Mouse (Mus musculus) kidney, adult 11 months (tissue): ENCODE measurements around the gene Aldh1l2.
"Not testable (repeated sequence)": the region's sequence is repeated elsewhere in the genome, so short reads cannot be mapped to it uniquely, and the experiment has no call there.

Source experiments
- DNase-seq: peaks from one replicate; pipeline ENCODE4 v3.0.0; 2022

The Aldh1l2 gene

DNA sequence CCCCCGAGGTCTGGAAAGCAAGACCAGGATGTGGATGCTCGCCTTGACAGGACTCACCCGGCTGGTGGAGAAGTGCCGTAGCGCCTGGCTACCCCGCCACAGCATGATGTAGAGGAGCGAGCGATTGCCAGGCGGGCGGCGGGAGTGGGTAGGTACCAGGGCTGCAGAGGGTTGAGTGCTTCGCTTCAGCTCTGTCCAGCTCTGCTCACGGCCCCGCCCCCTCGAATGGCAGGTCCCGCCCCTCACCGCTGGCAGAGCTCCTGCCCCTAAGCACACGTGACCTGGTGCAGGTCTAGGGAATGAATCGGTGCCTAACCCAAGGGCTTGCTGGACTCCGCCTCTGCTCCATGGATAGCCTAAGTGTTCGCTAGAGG is at the start of gene Aldh1l2:
TSS of gene Aldh1l2 (minus strand) at position 231 of the 374 bp plus-strand sequence.
- peak; percentile 85 for DNase-seq

DNA sequence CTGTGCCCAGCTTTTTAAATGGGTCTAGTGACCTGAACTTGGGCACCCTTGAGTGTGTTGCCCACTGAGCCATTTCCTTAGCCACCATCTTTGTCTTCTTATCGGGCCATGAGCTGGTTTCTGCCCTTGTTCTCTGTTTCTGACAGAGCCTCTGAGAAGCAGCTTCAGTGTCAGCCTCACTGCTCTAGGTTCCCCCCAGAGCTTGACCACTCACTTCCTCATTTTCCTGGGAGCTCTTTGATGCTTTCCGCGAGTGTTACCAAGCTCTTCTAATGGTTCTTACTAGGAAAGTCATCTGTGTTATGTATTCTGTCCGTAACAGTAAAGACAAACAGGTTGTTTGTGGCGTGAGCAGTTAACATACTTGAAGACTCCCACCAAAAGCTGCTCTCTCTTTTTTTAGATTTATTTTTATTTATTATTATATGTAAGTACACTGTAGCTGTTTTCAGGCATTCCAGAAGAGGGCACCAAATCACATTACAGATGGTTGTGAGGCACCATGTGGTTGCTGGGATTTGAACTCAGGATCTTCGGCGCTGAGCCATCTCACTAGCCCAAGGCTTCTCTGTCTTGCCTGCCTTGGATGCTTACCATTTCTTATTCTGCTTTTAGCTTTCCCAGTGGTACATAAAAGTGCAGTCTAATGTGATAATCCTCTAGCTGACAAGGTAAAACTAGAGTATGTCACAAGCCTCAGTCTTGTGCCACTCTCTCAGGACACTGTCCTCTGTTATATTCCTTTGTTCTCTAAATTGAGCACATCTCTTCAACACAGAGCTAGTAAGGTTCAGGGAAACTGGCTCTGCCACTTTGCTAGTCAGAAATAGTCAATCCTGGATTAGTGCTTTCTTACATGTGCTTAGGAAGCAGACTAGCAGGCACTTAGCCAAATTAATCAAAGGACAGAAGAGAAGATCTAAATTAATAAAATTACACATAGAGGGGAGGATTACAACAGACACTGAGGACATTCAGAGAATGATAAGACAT is 31.8 kb upstream of the Aldh1l2 start:
- DNase-seq = no peak

DNA sequence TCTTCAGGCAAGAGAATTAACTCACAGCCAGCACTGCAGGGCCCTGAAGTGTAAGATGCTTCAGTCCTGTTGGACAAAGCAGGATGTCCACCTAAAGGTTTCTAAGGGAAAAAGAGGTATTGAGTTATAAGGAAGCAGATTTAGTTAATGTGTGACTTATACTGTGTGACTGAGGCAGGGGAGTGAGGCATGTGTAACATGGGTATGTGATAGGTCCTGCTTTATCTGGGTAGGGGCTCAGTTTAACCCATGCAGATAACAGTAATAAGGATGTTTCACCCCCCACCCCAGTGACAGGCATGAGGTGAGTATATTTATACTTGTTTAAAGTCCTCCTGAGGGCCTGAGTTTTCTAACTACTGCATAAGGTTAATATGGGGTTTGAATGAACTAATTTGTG is 29.1 kb upstream of the Aldh1l2 start:
- no peak for DNase-seq

DNA sequence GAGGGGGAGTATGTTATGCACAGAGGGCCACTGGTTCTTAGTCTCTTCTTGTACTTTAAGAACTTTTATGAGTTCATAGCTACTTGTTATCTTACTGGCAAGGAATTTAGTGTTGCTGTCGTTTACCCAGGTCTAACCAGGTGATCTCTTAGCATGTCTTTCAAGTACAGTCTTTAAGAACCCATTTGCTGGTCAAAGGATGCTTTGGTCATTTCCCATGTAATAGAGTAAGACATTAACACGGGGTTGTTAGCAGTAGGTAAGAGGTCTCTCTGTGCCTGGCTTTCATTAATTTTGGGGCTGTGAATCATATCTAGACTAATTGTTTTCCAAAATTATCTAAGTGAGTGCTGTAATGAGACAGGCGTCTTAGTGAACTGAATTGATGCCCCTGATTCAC is 11.4 kb upstream of the Aldh1l2 start:
- DNase-seq = no peak

DNA sequence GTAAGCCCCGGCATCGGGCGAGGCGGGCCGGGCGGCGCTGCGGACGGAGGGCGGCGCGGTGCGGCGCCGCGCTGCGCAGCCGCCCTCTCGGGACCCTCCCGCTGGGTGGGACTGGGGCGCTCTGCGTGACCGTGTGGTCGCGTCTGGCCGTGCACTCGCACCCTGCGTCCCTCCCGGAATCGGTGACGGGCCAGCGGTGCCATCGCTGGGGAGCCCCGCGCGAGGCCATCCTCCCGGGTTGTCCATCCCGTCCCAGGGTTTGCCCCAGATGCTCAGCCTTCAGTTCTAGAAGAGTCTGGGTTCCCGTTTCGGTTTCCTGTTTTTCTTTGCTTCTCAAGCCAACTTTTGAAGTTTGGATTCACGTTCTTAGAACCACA is 10.2 kb upstream of the Aldh1l2 start:
- no peak for DNase-seq

DNA sequence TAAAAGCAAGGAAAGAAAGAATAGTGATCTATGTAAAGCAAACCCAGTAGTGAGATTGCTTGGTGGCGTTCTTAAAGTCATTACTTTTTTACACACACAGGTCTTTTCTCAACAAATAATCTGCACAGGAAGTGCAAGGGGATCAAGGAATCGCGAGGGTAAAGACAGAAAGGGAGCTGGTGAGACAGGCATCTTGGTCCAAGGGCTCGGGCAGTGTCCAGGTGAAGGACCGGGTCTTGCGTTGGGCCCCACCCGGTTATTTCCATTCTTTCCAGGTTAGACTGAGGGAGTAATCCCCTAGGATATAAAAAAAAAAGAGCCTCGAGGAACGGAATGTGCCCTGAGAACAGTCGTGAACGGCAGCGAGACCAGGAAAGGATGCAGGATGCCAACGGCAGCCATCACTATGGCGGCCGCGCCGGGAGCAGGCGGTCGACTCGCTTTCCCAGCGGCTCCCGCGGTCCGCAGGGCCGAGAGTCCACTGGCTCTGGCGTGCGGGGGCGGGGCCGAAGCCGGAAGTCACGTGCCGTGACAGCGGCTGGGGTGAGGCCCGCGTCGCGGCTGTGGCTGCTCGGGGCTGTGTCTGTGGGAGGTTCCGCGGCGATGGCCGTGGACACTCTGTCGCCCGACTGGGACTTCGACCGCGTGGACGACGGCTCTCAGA is 9.6 kb upstream of the Aldh1l2 start, which contains the start of gene Washc4:
TSS of gene Washc4 (plus strand) at position 314 of the 664 bp plus-strand sequence.
- peak; percentile 92 for DNase-seq

DNA sequence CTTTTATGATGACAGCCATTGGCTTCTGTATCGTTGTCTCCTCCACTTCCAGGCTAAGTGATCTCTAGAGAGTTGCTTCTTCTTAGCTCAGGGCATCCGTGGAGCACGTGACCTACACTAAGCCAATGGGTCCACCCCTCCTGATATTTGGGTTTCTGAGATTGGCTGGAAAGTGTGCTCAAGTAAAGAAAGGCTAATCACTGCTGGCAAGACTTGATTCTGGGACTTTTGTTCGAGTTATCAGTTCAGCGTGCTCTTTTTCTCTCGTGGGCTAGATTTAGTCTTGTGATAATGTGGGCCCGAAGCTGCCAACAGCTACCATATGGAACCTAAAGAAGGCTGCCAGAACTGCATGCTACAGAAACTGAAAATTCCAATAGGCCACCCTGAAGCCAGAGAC is 8.3 kb upstream of the Aldh1l2 start:
- DNase-seq = no peak

DNA sequence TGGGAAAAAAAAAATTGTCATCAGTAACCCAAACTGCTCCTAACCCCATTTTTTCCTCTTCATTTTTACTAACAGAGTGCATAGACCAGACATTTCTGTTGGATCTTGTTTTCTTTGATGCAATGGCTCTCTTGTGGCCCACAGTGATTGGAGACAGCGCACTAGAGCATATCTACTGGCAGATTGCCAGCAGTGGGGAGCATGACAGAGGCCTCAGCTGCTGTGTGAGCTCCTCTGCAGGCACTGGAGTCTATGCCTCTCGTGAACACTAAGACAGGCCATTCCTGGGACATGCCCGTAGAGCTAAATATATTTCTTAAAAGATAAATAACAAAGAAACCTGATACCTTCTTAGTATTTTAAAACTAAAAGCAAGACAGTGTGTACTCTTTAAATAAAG is 6.2 kb upstream of the Aldh1l2 start:
- DNase-seq = no peak

DNA sequence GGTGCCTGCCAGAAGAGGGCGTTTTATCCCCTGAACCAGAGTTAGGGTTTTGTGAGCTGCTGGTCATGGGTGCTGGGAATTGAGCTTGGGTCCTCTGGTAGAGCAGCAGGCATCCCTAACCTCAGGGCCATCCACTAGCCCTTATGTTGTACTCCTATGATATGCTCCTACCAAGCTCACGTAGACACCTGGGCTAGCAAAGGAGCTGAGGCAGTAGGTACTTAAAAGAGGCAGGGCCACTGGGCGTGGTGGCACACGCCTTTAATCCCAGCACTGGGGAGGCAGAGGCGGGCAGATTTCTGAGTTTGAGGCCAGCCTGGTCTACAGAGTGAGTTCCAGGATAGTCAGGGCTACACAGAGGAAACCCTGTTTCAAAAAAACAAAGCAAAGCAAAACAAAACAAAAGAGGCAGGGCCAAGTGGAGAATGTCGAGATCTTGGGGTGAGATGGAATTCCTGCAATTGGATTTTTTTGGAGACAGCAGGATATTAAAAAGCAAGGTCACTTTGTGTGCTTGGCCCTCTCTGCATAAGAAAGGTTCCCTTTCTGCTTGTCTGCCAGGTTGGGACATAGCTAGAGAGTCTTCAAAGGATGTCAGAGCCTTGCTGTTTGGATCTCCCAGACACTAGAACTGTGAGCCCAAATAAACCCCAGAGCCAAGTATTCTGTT is 5.5 kb upstream of the Aldh1l2 start:
- no peak for DNase-seq

DNA sequence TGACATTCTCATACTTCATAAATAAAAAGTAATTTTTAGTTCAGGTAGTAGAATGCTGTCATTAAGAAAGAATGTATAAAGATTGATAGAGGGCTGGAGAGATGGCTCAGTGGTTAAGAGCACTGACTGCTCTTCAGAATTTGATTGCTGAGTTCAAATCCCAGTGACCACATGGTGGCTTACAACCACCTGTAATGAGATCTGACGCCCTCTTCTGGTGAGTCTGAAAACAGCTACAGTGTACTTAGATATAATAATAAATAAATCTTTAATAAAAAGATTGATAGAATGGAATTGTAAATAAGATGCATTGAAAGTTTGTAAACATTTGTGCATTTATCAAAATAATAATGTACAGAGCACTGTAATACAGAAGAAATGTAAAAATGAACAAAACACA is 2.5 kb upstream of the Aldh1l2 start:
- no peak for DNase-seq

DNA sequence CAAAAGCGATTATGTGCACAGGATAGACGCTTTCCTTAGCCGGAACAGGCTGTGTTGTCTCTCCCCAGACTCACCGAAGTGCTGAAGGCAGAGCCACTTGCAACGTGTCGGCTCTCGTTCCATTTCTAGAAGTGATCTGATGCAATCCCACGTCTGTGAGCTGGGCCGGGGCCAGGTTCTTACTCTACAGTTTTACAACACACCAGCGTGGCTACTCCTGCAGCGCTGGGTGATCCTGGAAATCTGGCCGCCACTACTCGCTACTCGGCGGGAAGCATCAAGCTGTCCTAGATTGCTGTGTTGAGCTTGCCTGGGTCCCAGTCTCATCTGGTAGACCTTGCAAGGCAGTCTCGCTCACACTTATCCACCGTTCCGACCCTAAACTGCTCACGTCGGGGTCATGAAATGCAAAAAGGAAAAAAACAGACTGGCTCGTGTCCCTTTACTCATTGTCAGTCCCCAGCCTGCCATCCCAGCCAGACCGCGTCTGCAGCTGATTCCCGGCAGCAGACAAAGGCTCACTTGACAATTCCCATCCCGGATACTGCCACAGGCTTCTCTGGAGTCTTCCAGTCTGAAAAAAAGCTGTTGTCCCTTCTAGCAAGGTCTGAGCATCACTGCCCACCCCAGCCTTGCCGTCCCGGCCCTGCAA is 556 bp downstream of the Aldh1l2 start:
- DNase-seq = peak; percentile 9

DNA sequence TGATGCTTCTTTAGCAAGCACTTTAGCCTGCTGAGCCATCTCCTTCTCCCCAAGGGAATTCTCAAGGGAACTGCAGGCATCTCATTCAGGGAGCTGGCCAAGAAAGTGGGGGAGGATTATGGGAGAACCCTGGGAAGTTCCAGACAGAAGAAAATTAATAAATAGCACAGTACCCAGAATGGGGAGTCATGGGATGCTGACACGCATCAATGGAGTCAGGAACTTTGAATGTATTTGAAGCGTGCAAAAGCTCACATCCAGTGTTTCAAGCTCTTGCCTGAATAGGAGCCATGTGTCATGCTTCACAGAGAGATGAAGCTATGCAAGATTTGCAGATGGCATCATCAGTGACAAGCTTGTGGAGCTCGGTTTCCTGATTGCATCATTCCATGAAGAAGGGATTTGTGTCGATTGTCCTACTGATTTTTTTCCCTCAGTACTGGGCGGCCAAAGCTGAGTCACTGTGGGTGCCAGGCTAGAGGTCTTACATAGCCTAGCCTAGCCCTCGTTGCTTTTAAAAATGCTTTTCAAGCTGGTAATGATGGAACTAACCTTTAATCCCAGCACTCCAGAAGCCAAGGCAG is 3.5 kb downstream of the Aldh1l2 start:
- DNase-seq = no peak

DNA sequence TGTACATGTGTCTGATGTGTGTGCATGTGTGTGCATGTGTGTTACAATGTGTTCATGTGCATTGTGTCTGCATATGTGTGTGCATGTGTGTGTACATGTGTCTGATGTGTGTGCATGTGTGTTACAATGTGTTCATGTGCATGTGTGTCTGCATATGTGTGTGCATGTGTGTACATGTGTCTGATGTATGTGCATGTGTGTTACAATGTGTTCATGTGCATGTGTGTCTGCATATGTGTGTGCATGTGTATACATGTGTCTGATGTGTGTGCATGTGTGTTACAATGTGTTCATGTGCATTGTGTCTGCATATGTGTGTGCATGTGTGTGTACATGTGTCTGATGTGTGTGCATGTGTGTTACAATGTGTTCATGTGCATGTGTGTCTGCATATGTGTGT is 9.7 kb downstream of the Aldh1l2 start:
- DNase-seq = not testable (repeated sequence)

DNA sequence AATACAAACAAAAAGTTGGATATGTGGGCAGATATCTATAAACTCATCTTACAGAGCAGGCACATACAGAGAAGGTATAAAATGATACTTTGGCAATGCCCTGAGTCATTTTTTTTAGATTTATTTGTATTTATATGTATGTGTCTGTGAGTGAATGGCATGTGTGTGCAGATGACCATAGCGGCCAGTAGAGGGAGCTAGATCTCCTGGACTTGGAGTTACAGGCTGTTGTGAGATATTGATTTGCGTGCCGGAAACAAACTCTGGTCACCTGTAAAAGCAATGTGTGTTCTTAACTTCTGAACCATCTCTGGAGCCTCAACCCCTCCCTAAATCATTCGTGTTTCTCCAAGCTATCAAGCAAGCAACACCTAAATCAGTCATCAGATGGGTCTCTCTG is 12.9 kb downstream of the Aldh1l2 start:
- DNase-seq = no peak

DNA sequence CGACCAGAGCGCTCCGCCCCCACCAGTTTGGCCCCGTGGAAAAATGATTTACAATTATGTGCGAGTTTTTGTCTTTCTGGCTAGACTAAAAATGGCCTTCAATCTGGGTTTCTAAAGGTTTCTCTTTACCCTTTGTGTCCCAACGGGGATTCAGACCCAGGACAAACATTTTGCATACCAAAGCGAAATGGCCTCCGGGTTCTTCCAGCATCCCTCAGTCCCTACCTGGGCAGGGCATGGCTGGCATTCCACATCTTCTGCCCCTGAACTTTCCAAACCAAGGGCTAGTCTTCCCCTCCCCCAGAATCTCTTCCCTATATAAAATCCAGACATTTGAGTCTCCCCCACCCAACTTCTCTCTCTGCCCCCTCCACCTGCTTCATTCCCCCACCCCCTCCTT is 20.2 kb downstream of the Aldh1l2 start:
- DNase-seq = no peak

DNA sequence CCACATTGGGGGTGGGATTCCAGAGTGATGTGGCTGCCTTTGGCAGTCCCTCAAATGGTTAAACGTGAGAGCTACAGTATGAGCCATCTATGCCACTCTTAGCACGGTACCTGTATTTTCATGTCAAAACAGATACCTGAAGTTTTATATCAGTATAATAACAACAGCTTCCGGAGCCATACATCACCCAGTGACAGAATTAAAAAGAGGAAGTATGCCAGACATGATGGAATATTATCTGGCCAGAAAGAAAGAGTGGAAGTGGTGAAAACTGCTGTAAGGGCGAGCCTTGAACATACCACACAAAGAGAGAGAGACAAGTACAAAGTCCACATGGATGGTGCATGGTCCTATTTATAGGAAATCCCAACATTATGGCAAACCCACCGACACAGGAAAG is 22.6 kb downstream of the Aldh1l2 start:
- DNase-seq = no peak

DNA sequence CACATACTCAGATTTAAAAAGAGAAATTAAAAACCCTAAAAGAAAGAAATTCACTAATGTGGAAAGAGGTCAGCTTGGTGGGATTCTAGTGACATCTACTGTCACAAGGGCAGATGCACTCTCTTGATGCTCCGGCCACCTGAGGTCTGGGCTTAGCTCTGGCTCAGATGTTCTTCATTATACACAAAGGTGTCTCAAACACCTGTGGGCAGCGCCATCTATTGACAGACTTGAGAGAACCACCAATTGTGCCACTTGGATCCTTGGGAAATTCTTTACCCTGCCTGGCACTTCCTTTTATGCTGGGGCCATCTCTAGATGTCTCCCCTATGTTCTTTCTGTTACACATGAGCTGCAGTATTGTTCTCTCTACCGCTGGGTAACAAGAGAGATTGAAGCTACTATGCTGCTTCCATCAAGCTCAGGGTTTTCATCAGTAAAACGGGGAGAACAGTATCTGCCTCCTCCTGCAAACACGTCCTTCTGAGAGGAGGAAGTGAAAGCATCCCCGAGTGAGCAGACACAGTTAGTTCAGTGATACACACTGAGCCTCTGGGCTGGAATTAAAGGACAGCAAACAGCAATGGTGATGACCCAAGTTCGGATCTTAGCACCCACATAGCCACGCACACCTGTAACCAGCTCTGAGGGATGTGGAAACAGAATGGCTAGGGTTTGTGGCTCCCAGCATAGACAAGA is 24.8 kb downstream of the Aldh1l2 start:
- DNase-seq = peak; percentile 24

DNA sequence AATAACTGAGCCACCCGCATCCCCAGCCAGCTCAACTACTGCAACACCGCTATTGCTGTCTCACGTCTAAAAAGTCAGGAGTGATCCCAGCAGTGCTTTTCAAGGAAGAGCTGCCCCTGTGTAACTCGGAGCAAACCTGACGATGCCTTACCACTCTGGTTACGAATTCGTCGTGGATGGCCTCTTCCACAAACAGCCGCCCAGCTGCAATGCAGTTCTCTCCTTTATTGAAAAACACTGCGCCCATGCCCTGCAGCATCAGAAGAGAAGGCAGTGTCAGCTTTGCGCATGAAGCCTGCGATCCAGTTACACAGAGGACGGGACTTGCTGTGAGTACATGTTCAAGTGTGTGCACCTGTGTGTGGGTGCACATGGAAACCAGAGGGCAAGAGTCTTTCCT is 36.6 kb downstream of the Aldh1l2 start:
- no peak for DNase-seq

DNA sequence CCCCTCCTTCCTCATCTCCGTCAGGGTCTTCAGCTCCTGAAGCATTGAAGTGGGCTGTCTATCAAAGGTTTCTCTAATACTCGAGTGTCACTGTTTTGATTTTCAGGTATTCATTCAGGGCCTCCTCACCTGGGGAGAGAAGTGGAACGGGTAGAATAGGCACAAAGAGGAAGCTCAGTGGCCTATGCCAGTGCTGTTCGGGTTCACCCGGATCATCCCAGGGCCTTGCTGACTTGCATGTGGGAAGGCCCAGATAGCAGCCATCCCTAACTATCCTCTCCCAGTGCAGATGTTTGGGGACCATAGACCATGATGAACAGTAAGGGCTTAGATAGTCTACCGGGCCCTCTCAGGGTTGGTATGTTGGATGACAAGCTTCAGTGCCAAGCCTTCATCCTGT is 43.4 kb downstream of the Aldh1l2 start:
- DNase-seq = no peak

DNA sequence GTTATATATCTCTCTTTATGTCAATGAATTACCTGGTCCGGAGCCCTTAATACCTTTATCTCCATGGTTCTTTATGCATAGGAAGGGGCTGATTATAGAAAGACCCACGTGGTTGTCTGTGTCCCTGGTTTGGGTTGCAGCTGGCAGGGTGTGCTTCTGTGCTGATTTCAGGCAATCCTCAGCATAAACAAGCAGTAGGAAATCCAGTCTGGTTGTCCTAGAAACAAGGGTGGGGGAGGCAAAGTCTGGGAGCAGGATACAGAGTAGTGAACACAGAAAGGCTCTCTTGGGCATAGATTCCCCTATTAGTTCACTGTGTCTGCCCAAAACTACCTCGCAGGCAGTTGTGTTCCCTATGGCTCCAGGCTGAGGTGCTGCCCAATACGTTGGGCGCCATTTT is 56.7 kb downstream of the Aldh1l2 start:
- DNase-seq = no peak

DNA sequence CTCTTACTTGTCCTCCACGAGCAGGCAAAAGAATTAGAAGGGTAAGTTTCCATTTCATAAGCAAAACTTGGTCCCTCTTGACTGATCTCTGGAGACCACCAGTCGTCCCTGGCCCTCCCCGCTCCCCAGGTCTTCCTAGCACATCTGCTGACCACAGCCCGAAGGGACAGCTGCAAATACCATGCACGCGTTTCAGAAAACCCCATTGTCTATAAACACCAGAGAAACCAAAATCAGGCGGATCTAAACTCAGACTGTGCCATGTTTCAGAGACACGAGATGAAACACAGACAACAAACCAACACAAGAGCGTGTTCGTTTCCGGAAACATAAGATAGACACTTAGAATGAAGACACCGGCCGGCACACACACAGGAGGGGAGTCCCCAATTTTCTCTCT is 58.7 kb downstream of the Aldh1l2 start:
- no peak for DNase-seq

DNA sequence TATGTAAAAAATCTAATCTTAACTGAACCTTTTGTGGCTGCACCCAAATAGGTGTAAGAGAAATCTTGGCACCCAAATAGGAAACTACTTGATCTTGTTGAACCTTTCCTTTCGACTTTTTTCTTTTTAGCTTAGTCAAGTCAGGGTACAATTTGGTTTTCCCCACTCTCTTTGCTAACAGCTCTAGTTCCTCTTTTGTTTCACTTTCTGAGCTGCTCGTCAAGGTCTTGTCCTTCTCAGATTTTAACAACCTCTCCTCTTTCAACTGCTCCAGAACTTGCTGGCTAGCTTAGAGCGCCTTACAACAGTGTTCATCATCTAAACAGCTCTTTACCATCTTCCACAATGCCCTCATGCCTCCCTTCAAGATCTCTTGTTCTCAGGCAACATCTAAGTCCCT is 76.4 kb downstream of the Aldh1l2 start:
- DNase-seq = no peak
